Mouse (Mus musculus): ENCODE measurements around the gene Il13.

Gene Il13

GRCm38 (mm10) chr11:53632122-53632733 is 2.3 kb downstream of the Il13 start:
- DNase-seq (ENCODE audit: low spot score in 2 of 2), result no peak

- DNase-seq (ENCODE audit: low spot score in 2 of 2), result peak; percentile 60 to 62
Observed at GRCm38 (mm10) chr11:53627859-53628258, 6.6 kb downstream of the Il13 start.

GRCm38 (mm10) chr11:53626802-53627373 is 7.6 kb downstream of the Il13 start:
- no peak for DNase-seq (ENCODE audit: low spot score in 2 of 2)

- DNase-seq (ENCODE audit: low spot score in 2 of 2), result no peak
Observed at GRCm38 (mm10) chr11:53624124-53624523, 10.4 kb downstream of the Il13 start.

GRCm38 (mm10) chr11:53623573-53623972 is 10.9 kb downstream of the Il13 start:
- DNase-seq (ENCODE audit: low spot score in 2 of 2), result no peak

GRCm38 (mm10) chr11:53622440-53622806 is 12.1 kb downstream of the Il13 start:
- DNase-seq (ENCODE audit: low spot score in 2 of 2), result no peak

- no peak for DNase-seq (ENCODE audit: low spot score in 2 of 2)
Observed at GRCm38 (mm10) chr11:53621582-53622439, 12.7 kb downstream of the Il13 start.

GRCm38 (mm10) chr11:53620094-53620493 is 14.4 kb downstream of the Il13 start:
- DNase-seq (ENCODE audit: low spot score in 2 of 2), result no peak

GRCm38 (mm10) chr11:53619428-53619827 is 15.1 kb downstream of the Il13 start:
- no peak for DNase-seq (ENCODE audit: low spot score in 2 of 2)

- DNase-seq (ENCODE audit: low spot score in 2 of 2), result no peak
Observed at GRCm38 (mm10) chr11:53618619-53619198, 15.8 kb downstream of the Il13 start, which contains the start of gene Il4. Il4 (minus strand) TSS chr11:53618669.

GRCm38 (mm10) chr11:53617562-53618109 is 16.9 kb downstream of the Il13 start:
- no peak for DNase-seq (ENCODE audit: low spot score in 2 of 2)

- no peak for DNase-seq (ENCODE audit: low spot score in 2 of 2)
Observed at GRCm38 (mm10) chr11:53616748-53617558, 17.5 kb downstream of the Il13 start.

GRCm38 (mm10) chr11:53615575-53615974 is 18.9 kb downstream of the Il13 start:
- DNase-seq (ENCODE audit: low spot score in 2 of 2), result no peak

- no peak for DNase-seq (ENCODE audit: low spot score in 2 of 2)
Observed at GRCm38 (mm10) chr11:53615172-53615571, 19.3 kb downstream of the Il13 start.

- DNase-seq (ENCODE audit: low spot score in 2 of 2), result no peak
Observed at GRCm38 (mm10) chr11:53609672-53610071, 24.8 kb downstream of the Il13 start.

GRCm38 (mm10) chr11:53609231-53609630 is 25.3 kb downstream of the Il13 start:
- no peak for DNase-seq (ENCODE audit: low spot score in 2 of 2)

- DNase-seq (ENCODE audit: low spot score in 2 of 2), result no peak
Observed at GRCm38 (mm10) chr11:53605609-53606008, 28.9 kb downstream of the Il13 start.

GRCm38 (mm10) chr11:53604983-53605382 is 29.5 kb downstream of the Il13 start:
- no peak for DNase-seq (ENCODE audit: low spot score in 2 of 2)

- DNase-seq (ENCODE audit: low spot score in 2 of 2), result no peak
Observed at GRCm38 (mm10) chr11:53591116-53591515, 43.4 kb downstream of the Il13 start.

- no peak for DNase-seq (ENCODE audit: low spot score in 2 of 2)
Observed at GRCm38 (mm10) chr11:53590368-53590768, 44.1 kb downstream of the Il13 start.

GRCm38 (mm10) chr11:53588279-53588678 is 46.2 kb downstream of the Il13 start:
- no peak for DNase-seq (ENCODE audit: low spot score in 2 of 2)

Measured in right cerebral cortex, postnatal 36 days (tissue).